Mouse (Mus musculus): ENCODE results near the gene Hnrnpa2b1. TPM values are rescaled to one million over a fixed set of nuclear protein-coding genes. Genes with fewer than 3 reads are reported as not detected.

The Hnrnpa2b1 gene
- polyA plus RNA-seq, 1 experiment from 2014 or later, result 701 TPM

GRCm38 (mm10) chr6:51432535-51433397 lies 36.9 kb downstream of the Hnrnpa2b1 start, which contains the start of gene Nfe2l3:
Gene Nfe2l3 (plus strand): TSS chr6:51432670.
- Histone ChIP-seq H3K27me3 (ENCODE audit: control insufficient read depth, insufficient read depth, low read length) (peaks cover 19% of the 10 kb centered on the region), H3K4me2 (replicated peaks) (peak within 1 kb of the TSS; percentile 87), H3K27ac (no peak within 1 kb of the TSS), H3K9me3 (ENCODE audit: control insufficient read depth, low read length) (no peaks in the 10 kb centered on the region), H3K9ac (peak within 1 kb of the TSS; percentile 78), H3K4me3 (replicated peaks; ENCODE audit: low read length) (peak within 1 kb of the TSS; percentile 68), H3K4me1 (replicated peaks; ENCODE audit: control insufficient read depth, insufficient read depth, low read length) (0 out of 2 replicates have a peak, but pooled peaks cover 11% of the 10 kb centered on the region), H3K36me3 (replicated peaks; ENCODE audit: control insufficient read depth, insufficient read depth) (no peaks in the 10 kb centered on the region)
- ATAC-seq (ENCODE audit: low FRiP score), result peak; percentile 65
- DNase-seq (ENCODE audit: low spot score), result peak; percentile 59
- WGBS, result 1% methylated on average over 74 of the region's 74 CpGs

- H3K4me2 ChIP-seq (replicated peaks), result no peak overlapping the region
- 90% methylated on average over 2 of the region's 2 CpGs for WGBS
- ATAC-seq (ENCODE audit: low FRiP score) (no peak), DNase-seq (ENCODE audit: low spot score) (no peak)
- H3K27ac ChIP-seq, result no peak overlapping the region
- no peaks in the 10 kb centered on the region for H3K4me1 ChIP-seq (replicated peaks; ENCODE audit: control insufficient read depth, insufficient read depth, low read length)
- no peak overlapping the region for H3K4me3 ChIP-seq (replicated peaks; ENCODE audit: low read length)
- H3K9me3 ChIP-seq (ENCODE audit: control insufficient read depth, low read length), result no peaks in the 10 kb centered on the region
- H3K27me3 ChIP-seq (ENCODE audit: control insufficient read depth, insufficient read depth, low read length), result no peaks in the 10 kb centered on the region
- no peak overlapping the region for H3K9ac ChIP-seq
- no peaks in the 10 kb centered on the region for H3K36me3 ChIP-seq (replicated peaks; ENCODE audit: control insufficient read depth, insufficient read depth)
Measured at GRCm38 (mm10) chr6:51424537-51424936, 45.2 kb downstream of the Hnrnpa2b1 start.

- H3K27ac ChIP-seq, result no peak overlapping the region
- DNase-seq (ENCODE audit: low spot score), result no peak
- no peak overlapping the region for H3K4me2 ChIP-seq (replicated peaks)
- no peaks in the 10 kb centered on the region for H3K36me3 ChIP-seq (replicated peaks; ENCODE audit: control insufficient read depth, insufficient read depth)
- no peak overlapping the region for H3K9ac ChIP-seq
- no peak overlapping the region for H3K4me3 ChIP-seq (replicated peaks; ENCODE audit: low read length)
- no peaks in the 10 kb centered on the region for H3K9me3 ChIP-seq (ENCODE audit: control insufficient read depth, low read length)
- 52% methylated on average over 11 of the region's 11 CpGs for WGBS
- no peaks in the 10 kb centered on the region for H3K4me1 ChIP-seq (replicated peaks; ENCODE audit: control insufficient read depth, insufficient read depth, low read length)
- H3K27me3 ChIP-seq (ENCODE audit: control insufficient read depth, insufficient read depth, low read length), result no peaks in the 10 kb centered on the region
- no peak for ATAC-seq (ENCODE audit: low FRiP score)
Measured at GRCm38 (mm10) chr6:51423466-51424122, 46.1 kb downstream of the Hnrnpa2b1 start.

GRCm38 (mm10) chr6:51417306-51417936 lies 52.3 kb downstream of the Hnrnpa2b1 start:
- Histone ChIP-seq H3K27ac (no peak overlapping the region), H3K36me3 (replicated peaks; ENCODE audit: control insufficient read depth, insufficient read depth) (no peaks in the 10 kb centered on the region), H3K9ac (no peak overlapping the region), H3K9me3 (ENCODE audit: control insufficient read depth, low read length) (no peaks in the 10 kb centered on the region), H3K4me2 (replicated peaks) (no peak overlapping the region), H3K4me3 (replicated peaks; ENCODE audit: low read length) (no peak overlapping the region), H3K27me3 (ENCODE audit: control insufficient read depth, insufficient read depth, low read length) (no peaks in the 10 kb centered on the region), H3K4me1 (replicated peaks; ENCODE audit: control insufficient read depth, insufficient read depth, low read length) (no peaks in the 10 kb centered on the region)
- no peak for DNase-seq (ENCODE audit: low spot score)
- WGBS, result 95% methylated on average over 4 of the region's 4 CpGs
- no peak for ATAC-seq (ENCODE audit: low FRiP score)

- H3K36me3 ChIP-seq (replicated peaks; ENCODE audit: control insufficient read depth, insufficient read depth), result no peaks in the 10 kb centered on the region
- 75% methylated on average over 1 of the region's 1 CpGs for WGBS
- H3K4me3 ChIP-seq (replicated peaks; ENCODE audit: low read length), result no peak overlapping the region
- ATAC-seq (ENCODE audit: low FRiP score) (no peak), DNase-seq (ENCODE audit: low spot score) (no peak)
- H3K4me1 ChIP-seq (replicated peaks; ENCODE audit: control insufficient read depth, insufficient read depth, low read length), result no peaks in the 10 kb centered on the region
- no peak overlapping the region for H3K9ac ChIP-seq
- H3K4me2 ChIP-seq (replicated peaks), result no peak overlapping the region
- no peaks in the 10 kb centered on the region for H3K9me3 ChIP-seq (ENCODE audit: control insufficient read depth, low read length)
- no peaks in the 10 kb centered on the region for H3K27me3 ChIP-seq (ENCODE audit: control insufficient read depth, insufficient read depth, low read length)
- no peak overlapping the region for H3K27ac ChIP-seq
Measured at GRCm38 (mm10) chr6:51416433-51416832, 53.3 kb downstream of the Hnrnpa2b1 start.

Other genes starting within 250 kb of the Hnrnpa2b1 start
- gene Nfe2l3, start 37.2 kb downstream of the Hnrnpa2b1 start, polyA plus RNA-seq (2014; fragmentation: Nextera tagmentation; extraction: Ambion mirVana), result 6.0 and 9.6 TPM in 2 replicates
- 353 and 390 TPM in 2 replicates for gene Cbx3, start 466 bp upstream of the Hnrnpa2b1 start, polyA plus RNA-seq (2014; fragmentation: Nextera tagmentation; extraction: Ambion mirVana)
- 60.3 and 69.1 TPM in 2 replicates for gene Snx10, start 54.0 kb upstream of the Hnrnpa2b1 start, polyA plus RNA-seq (2014; fragmentation: Nextera tagmentation; extraction: Ambion mirVana)